Mouse (Mus musculus): ENCODE data around the gene Tec.

GRCm38 (mm10) chr5:72866260-72866905 lies 1.9 kb downstream of the Tec start:
- TF ChIP-seq POLR2AphosphoS2 (IDR thresholded peaks at IDR 0.05; ENCODE audit: low read depth, low read length) (no peak), ZC3H11A (IDR thresholded peaks at IDR 0.05; ENCODE audit: low read depth, low read length) (no peak), ZNF384 (IDR thresholded peaks at IDR 0.05; ENCODE audit: low read depth, low read length) (no peak), CTCF (conservative IDR thresholded peaks at IDR 0.05 in 1 of 2, IDR thresholded peaks at IDR 0.05 in 1 of 2; ENCODE audit: low read depth in 2 of 2, low read length in 2 of 2) (no peak), ELF1 (IDR thresholded peaks at IDR 0.05; ENCODE audit: low read depth, low read length) (no peak), ZMIZ1 (IDR thresholded peaks at IDR 0.05; ENCODE audit: low read depth, low read length) (no peak), E2F4 (IDR thresholded peaks at IDR 0.05; ENCODE audit: insufficient replicate concordance, low read depth, low read length) (no peak), EP300 (IDR thresholded peaks at IDR 0.05; ENCODE audit: low read length) (no peak), ZKSCAN1 (IDR thresholded peaks at IDR 0.05; ENCODE audit: borderline replicate concordance, low read depth, low read length) (no peak), TBP (conservative IDR thresholded peaks at IDR 0.05; ENCODE audit: low read depth, low read length) (no peak), POLR2A (IDR thresholded peaks at IDR 0.05; ENCODE audit: low read depth, low read length) (no peak)

Data from CH12.LX (cell line).